Mouse (Mus musculus): Measurements from ENCODE around the gene Mapk13.
A peak's percentile ranks its signal among the peaks of the same experiment; 100 is the strongest.
"Not testable (repeated sequence)": the region's sequence is repeated elsewhere in the genome, so short reads cannot be mapped to it uniquely, and the experiment has no call there.

DNA sequence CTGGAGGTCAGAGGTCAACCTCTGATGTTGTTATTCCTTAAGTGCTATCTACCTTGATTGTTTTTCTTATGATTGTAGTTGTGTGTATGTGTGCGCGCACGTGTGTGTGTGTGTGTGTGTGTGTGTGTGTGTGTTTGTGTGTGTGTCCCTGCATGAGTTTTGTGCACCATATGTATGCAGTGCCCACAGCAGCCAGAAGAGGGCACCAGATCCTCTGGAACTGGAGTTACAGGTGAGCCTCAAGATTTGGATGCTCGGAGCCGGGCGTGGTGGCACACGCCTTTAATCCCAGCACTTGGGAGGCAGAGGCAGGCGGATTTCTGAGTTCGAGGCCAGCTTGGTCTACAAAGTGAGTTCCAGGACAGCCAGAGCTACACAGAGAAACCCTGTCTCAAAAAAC is 5.2 kb downstream of the Mapk13 start:
- TF ChIP-seq CTCF (IDR thresholded peaks at IDR 0.05; ENCODE audit: low read depth, low read length), result peak; percentile 43
- TF ChIP-seq POLR2A (IDR thresholded peaks at IDR 0.05; ENCODE audit: insufficient read depth, low read length); EP300 (IDR thresholded peaks at IDR 0.05; ENCODE audit: insufficient read depth, low read depth, low read length): not testable (repeated sequence)
